Mouse (Mus musculus) heart, postnatal 0 days (tissue): Measurements from ENCODE around the gene Rilp.

Experiments
- CTCF ChIP-seq: IDR thresholded peaks from 2 replicates; pipeline ENCODE4 v1.5.1; 2016; ENCODE audit warnings: antibody characterized with exemption, control low read depth, low read depth
- EP300 ChIP-seq: IDR thresholded peaks from 2 replicates; pipeline ENCODE4 v1.6.1; 2016; ENCODE audit warnings: antibody characterized with exemption, low read depth

DNA sequence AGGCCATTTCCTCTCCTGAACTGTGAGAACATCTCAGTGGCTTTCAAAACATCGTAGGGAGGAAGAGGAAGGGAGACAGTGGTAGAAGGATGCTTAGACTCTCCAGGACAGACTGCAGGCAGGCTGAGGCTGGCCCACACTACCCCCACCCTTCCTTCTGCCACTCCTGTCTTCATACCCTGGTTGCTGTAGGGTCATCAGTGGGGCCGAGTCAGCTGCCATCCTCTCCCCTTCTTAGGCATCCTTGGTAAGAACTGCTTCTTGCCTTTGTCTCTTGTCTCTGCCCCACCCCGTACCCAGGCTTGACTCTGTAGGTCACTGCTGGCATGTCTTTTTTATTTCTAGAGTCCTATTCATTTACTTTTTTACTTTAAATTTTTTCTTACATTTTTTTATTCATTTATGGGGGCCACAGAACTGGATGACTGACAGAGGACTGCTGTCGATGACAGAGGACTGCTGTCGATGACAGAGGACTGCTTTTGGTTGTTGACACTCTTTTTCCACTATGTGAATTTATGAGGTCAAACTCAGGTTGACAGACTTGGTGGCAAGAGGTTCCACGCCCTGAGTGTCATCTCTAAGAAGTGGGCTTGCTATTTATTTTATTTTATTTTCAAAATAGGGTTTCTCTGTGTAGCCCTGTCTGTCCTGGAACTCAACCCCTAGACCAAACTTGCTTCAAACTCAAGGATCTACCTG, 23.6 kb downstream of the Rilp start:
- no peak for TF ChIP-seq CTCF
- TF ChIP-seq EP300: no peak
